Mouse (Mus musculus): ENCODE data around the gene Brd2. TPM values are rescaled to one million over a fixed set of nuclear protein-coding genes. Genes with fewer than 3 reads are reported as not detected.

The Brd2 gene
- 276 TPM for polyA plus RNA-seq (2017; shearing (Covaris generic))

GRCm38 (mm10) chr17:34122188-34122984 is at the start of gene Brd2:
Brd2 (minus strand) TSS chr17:34122634.

GRCm38 (mm10) chr17:34152923-34153322 is 30.5 kb upstream of the Brd2 start, which contains the start of gene H2-DMb1:
H2-DMb1 (plus strand) TSS chr17:34153072.

GRCm38 (mm10) chr17:34143033-34143432 is 20.6 kb upstream of the Brd2 start, which contains the start of gene H2-DMb2:
H2-DMb2 (plus strand) TSS chr17:34143307.

GRCm38 (mm10) chr17:34119249-34120179 is 2.9 kb downstream of the Brd2 start, which contains the start of gene H2-DMa:
H2-DMa (plus strand) TSS chr17:34119541.

GRCm38 (mm10) chr17:34092197-34092875 is 30.1 kb downstream of the Brd2 start, which contains the start of gene H2-Oa:
H2-Oa (plus strand) TSS chr17:34092340.

Other genes starting within 250 kb of the Brd2 start
- gene Gm7029, start 248.8 kb downstream of the Brd2 start, polyA plus RNA-seq (2017; shearing (Covaris generic)), result not detected
- gene Kifc1, start 232.0 kb downstream of the Brd2 start, polyA plus RNA-seq (2017; shearing (Covaris generic)), result 2.4 TPM
- 3.3 TPM for gene Platr17, start 217.5 kb downstream of the Brd2 start, polyA plus RNA-seq (2017; shearing (Covaris generic))
- gene Daxx, start 213.2 kb downstream of the Brd2 start, polyA plus RNA-seq (2017; shearing (Covaris generic)), result 58.7 TPM
- gene Tapbp, start 206.7 kb downstream of the Brd2 start, polyA plus RNA-seq (2017; shearing (Covaris generic)), result 359 TPM
- 18.9 TPM for gene Zbtb22, start 206.7 kb downstream of the Brd2 start, polyA plus RNA-seq (2017; shearing (Covaris generic))
- 91.0 TPM for gene Rgl2, start 193.1 kb downstream of the Brd2 start, polyA plus RNA-seq (2017; shearing (Covaris generic))
- gene Pfdn6, start 182.3 kb downstream of the Brd2 start, polyA plus RNA-seq (2017; shearing (Covaris generic)), result 83.7 TPM
- 38.7 TPM for gene Wdr46, start 182.0 kb downstream of the Brd2 start, polyA plus RNA-seq (2017; shearing (Covaris generic))
- gene B3galt4, start 171.1 kb downstream of the Brd2 start, polyA plus RNA-seq (2017; shearing (Covaris generic)), result 7.9 TPM
- 48.6 TPM for gene Vps52, start 166.8 kb downstream of the Brd2 start, polyA plus RNA-seq (2017; shearing (Covaris generic))
- 2,421 TPM for gene Rps18, start 166.6 kb downstream of the Brd2 start, polyA plus RNA-seq (2017; shearing (Covaris generic))
- gene H2-K1, start 122.3 kb downstream of the Brd2 start, polyA plus RNA-seq (2017; shearing (Covaris generic)), result 13,966 TPM
- 29.5 TPM for gene Ring1, start 98.0 kb downstream of the Brd2 start, polyA plus RNA-seq (2017; shearing (Covaris generic))
- gene H2-Ke6, start 94.6 kb downstream of the Brd2 start, polyA plus RNA-seq (2017; shearing (Covaris generic)), result 238 TPM
- gene Slc39a7, start 91.0 kb downstream of the Brd2 start, polyA plus RNA-seq (2017; shearing (Covaris generic)), result 112 TPM
- gene Rxrb, start 90.8 kb downstream of the Brd2 start, polyA plus RNA-seq (2017; shearing (Covaris generic)), result 85.3 TPM
- 0.94 TPM for gene Col11a2, start 83.2 kb downstream of the Brd2 start, polyA plus RNA-seq (2017; shearing (Covaris generic))
- 6.3 TPM for gene H2-Oa, start 30.3 kb downstream of the Brd2 start, polyA plus RNA-seq (2017; shearing (Covaris generic))
- 18.9 TPM for gene H2-DMa, start 3.1 kb downstream of the Brd2 start, polyA plus RNA-seq (2017; shearing (Covaris generic))
- 0.97 TPM for gene H2-DMb2, start 20.7 kb upstream of the Brd2 start, polyA plus RNA-seq (2017; shearing (Covaris generic))
- not detected for gene H2-DMb1, start 30.4 kb upstream of the Brd2 start, polyA plus RNA-seq (2017; shearing (Covaris generic))
- 199 TPM for gene Tap1, start 64.9 kb upstream of the Brd2 start, polyA plus RNA-seq (2017; shearing (Covaris generic))
- 260 TPM for gene Psmb9, start 65.1 kb upstream of the Brd2 start, polyA plus RNA-seq (2017; shearing (Covaris generic))
- 610 TPM for gene Psmb8, start 75.1 kb upstream of the Brd2 start, polyA plus RNA-seq (2017; shearing (Covaris generic))
- 230 TPM for gene Tap2, start 80.9 kb upstream of the Brd2 start, polyA plus RNA-seq (2017; shearing (Covaris generic))
- 31.4 TPM for gene H2-Ob, start 116.3 kb upstream of the Brd2 start, polyA plus RNA-seq (2017; shearing (Covaris generic))
- 5.6 TPM for gene H2-Ab1, start 135.1 kb upstream of the Brd2 start, polyA plus RNA-seq (2017; shearing (Covaris generic))
- gene H2-Aa, start 165.2 kb upstream of the Brd2 start, polyA plus RNA-seq (2017; shearing (Covaris generic)), result 4.3 TPM
- gene H2-Eb1, start 183.2 kb upstream of the Brd2 start, polyA plus RNA-seq (2017; shearing (Covaris generic)), result 1.7 TPM
- not detected for gene H2-Eb2, start 203.0 kb upstream of the Brd2 start, polyA plus RNA-seq (2017; shearing (Covaris generic))
- not detected for gene Btnl2, start 232.2 kb upstream of the Brd2 start, polyA plus RNA-seq (2017; shearing (Covaris generic))

Data from effector memory CD4-positive, alpha-beta T cell, adult 5 months (primary cell).